Mouse (Mus musculus) E14TG2a.4 (cell line): ENCODE measurements around the gene Galnt3.

ENCODE experiments used
- CTCF ChIP-seq: conservative IDR thresholded peaks from 2 replicates; pipeline ENCODE4 v1.5.1; 2014; ENCODE audit warnings: low read length
- POU5F1 ChIP-seq: IDR thresholded peaks from 2 replicates; pipeline ENCODE4 v1.6.1; 2014; ENCODE audit warnings: low read length, borderline replicate concordance

- TF ChIP-seq CTCF: no peak
- TF ChIP-seq POU5F1: no peak
Measured at GRCm38 (mm10) chr2:66107864-66108514, 16.8 kb downstream of the Galnt3 start.
